Mouse (Mus musculus) limb, embryonic 10.5 days (tissue): ENCODE measurements around the gene Zbtb7a. TPM values are rescaled to one million over a fixed set of nuclear protein-coding genes. Genes with fewer than 3 reads are reported as not detected.
A peak's percentile ranks its signal among the peaks of the same experiment; 100 is the strongest.

Source experiments
- DNase-seq: peaks from one replicate; pipeline ENCODE4 v3.0.0-alpha.2; 2017; ENCODE audit warnings: low spot score
- H3K27ac ChIP-seq: fragments of 300-500 bp; sonication (generic); 2 replicates; pipeline ENCODE4 v1.5.1; 2016; ENCODE audit warnings: mild to moderate bottlenecking
- H3K27me3 ChIP-seq: fragments of 300-500 bp; sonication (generic); 2 replicates; pipeline ENCODE4 v1.6.1; 2016; ENCODE audit warnings: low read depth, mild to moderate bottlenecking; ENCODE audit not compliant: poor library complexity, severe bottlenecking
- H3K36me3 ChIP-seq: fragments of 300-500 bp; sonication (generic); 2 replicates; pipeline ENCODE4 v1.6.1; 2016; ENCODE audit warnings: mild to moderate bottlenecking, moderate library complexity
- H3K4me1 ChIP-seq: fragments of 300-500 bp; sonication (generic); 2 replicates; pipeline ENCODE4 v1.6.1; 2016
- H3K4me3 ChIP-seq: fragments of 300-500 bp; sonication (generic); 2 replicates; pipeline ENCODE4 v1.5.1; 2016; ENCODE audit warnings: mild to moderate bottlenecking, moderate library complexity
- H3K9me3 ChIP-seq: fragments of 300-500 bp; sonication (generic); replicated peaks from 2 replicates; pipeline ENCODE4 v1.6.1; 2016; ENCODE audit warnings: mild to moderate bottlenecking
- WGBS: fragments of 180-500 bp; shearing (Covaris S2); methylation state at CpG from one replicate; pipeline ENCODE4 v1.1.7; 2016; 5-methylcytosine and 5-hydroxymethylcytosine counted together
- polyA plus RNA-seq: library from polyadenylated mRNA; unstranded; fragments of >200 nt; fragmentation: Nextera tagmentation; extraction: Ambion mirVana; gene quantifications from 2 replicates; pipeline ENCODE4 v1.2.1, GENCODE M21; 2016

The Zbtb7a gene
- polyA plus RNA-seq: 9.6 and 11.7 TPM in 2 replicates

DNA sequence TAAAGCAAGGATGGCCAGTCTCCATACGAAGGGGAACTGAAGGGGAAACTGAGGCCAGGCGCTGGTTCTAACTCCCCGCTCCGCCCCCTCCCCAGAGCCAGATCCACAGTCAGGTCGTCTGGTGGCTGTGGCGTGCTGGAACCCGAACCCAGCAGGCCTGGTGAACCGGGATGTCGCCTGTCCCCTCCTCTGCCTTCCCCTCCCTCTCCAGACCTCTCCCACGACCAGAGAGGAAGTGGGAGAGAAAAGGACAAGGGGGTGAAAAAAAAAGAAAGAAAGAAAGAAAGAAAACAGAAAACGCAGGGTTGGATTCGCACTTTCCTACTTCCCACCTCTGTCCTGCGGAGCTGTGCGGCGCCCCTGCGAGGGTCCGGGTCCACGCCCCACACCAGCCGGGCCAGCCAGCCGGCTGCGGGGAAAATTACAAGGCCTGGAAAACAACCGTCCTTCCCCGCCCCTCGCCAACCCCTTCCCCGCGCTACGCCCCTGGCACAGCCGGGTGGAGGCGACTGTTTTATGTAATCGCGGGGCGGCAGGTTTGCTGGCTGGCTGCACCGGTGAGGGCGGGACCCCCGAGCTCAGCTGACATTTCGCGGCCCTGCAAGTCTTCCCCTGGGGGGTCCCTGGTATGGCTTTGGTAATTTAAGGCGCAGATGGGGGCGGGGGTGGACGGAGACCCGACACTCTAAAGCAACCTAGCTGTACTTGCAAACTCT, at the start of gene Zbtb7a:
TSS of gene Zbtb7a (plus strand) at position 255 of the 716 bp plus-strand sequence.
- 0 out of 2 replicates have a peak, but pooled peaks cover 5% of the 10 kb centered on the region for H3K36me3 ChIP-seq
- peaks cover 52% of the 10 kb centered on the region for H3K4me1 ChIP-seq
- peak within 1 kb of the TSS; percentile 91 for H3K4me3 ChIP-seq
- H3K9me3 ChIP-seq: no peaks in the 10 kb centered on the region
- H3K27ac ChIP-seq: peak within 1 kb of the TSS; percentile 98
- DNase-seq: peak; percentile 73
- H3K27me3 ChIP-seq: peaks cover 45% of the 10 kb centered on the region
- whole genome bisulfite sequencing: 1% methylated on average over 41 of the region's 41 CpGs

GRCm38 (mm10) chr10:81087021-81087420, 48.0 kb upstream of the Zbtb7a start:
- Histone ChIP-seq H3K4me3 (no peak overlapping the region), H3K27me3 (no peaks in the 10 kb centered on the region), H3K9me3 (no peaks in the 10 kb centered on the region), H3K36me3 (peaks cover 16% of the 10 kb centered on the region), H3K27ac (no peak overlapping the region), H3K4me1 (peaks cover 14% of the 10 kb centered on the region)
- DNase-seq: no peak
- WGBS: 52% methylated on average over 2 of the region's 2 CpGs

DNA sequence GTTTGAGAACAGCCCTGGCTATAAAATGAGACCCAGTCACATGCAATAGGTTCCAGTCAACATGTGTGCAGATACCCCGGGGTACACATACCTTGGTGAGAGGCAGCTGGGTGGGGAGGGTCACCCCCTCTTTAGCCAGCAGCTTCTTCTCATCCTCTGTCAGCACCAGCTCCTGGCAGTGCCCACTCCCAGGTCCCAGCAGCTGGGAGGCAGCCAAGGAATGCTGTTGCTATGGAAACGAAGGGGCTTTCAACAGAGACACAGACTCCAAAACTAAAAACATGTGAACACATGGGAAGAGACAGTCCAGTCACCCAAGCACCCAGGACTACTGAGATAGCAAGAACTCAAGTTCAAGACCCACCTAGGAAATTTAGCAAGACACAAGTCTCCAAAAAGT, 45.8 kb upstream of the Zbtb7a start:
- H3K27ac ChIP-seq: 0 out of 2 replicates have a peak overlapping the region, but pooled peaks have one; percentile 30
- 70% methylated on average over 2 of the region's 2 CpGs for WGBS

GRCm38 (mm10) chr10:81090621-81091020, 44.4 kb upstream of the Zbtb7a start:
- Histone ChIP-seq H3K4me1 (peaks cover 15% of the 10 kb centered on the region), H3K9me3 (no peaks in the 10 kb centered on the region), H3K4me3 (no peak overlapping the region), H3K36me3 (no peaks in the 10 kb centered on the region), H3K27ac (no peak overlapping the region), H3K27me3 (0 out of 2 replicates have a peak, but pooled peaks cover 4% of the 10 kb centered on the region)
- no peak for DNase-seq
- WGBS: 71% methylated on average over 7 of the region's 7 CpGs

More for the DNA sequence above, 45.8 kb upstream of the Zbtb7a start:
- Histone ChIP-seq H3K27me3 (0 out of 2 replicates have a peak, but pooled peaks cover 4% of the 10 kb centered on the region), H3K4me3 (no peak overlapping the region), H3K4me1 (peaks cover 14% of the 10 kb centered on the region), H3K9me3 (no peaks in the 10 kb centered on the region), H3K36me3 (no peaks in the 10 kb centered on the region)
- DNase-seq: peak; percentile 48

- Histone ChIP-seq H3K27ac (no peak overlapping the region), H3K9me3 (no peaks in the 10 kb centered on the region), H3K36me3 (no peaks in the 10 kb centered on the region), H3K4me1 (peaks cover 15% of the 10 kb centered on the region), H3K4me3 (no peak overlapping the region), H3K27me3 (0 out of 2 replicates have a peak, but pooled peaks cover 4% of the 10 kb centered on the region)
- DNase-seq: peak; percentile 39
- WGBS: 60% methylated on average over 22 of the region's 22 CpGs
Observed at GRCm38 (mm10) chr10:81092465-81093250, 42.4 kb upstream of the Zbtb7a start.

DNA sequence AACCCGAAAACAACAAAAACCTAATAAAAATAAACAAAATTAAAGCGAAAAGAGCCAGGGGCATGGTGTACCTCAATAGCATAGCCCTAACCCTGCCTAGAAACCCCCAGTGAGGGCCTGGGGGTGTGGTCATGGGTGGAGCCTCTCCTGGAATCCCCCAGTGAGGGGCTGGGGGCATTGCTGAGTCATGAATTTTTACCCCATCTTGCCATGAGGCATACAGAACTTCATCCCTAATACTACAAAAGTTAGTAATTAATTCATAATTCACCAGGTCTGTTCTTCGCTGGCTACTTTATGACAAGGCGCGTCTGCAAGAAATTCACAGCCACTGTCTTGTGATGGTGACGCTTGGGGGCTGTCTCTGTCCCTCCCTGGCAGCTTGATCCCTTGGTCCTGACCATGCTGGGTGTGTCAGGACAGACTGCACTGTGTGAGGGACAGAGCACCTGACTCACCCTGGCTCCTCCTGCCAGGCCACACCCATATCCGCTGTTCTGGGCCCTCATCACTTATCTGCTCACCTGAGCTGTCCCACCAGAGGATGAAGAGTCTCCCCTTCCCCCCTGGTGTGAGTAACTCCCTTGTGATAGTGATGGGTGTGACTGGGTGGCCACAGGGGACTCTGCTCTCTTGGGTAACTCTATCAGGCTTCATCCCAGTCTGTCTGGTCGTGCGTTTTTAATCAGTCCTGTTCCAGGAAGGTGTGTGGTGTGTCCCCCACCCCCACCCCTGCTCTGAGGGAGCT, 39.9 kb upstream of the Zbtb7a start:
- no peak for DNase-seq
- H3K27ac ChIP-seq: no peak overlapping the region
- 65% methylated on average over 9 of the region's 9 CpGs for WGBS

GRCm38 (mm10) chr10:81105565-81106112, 29.4 kb upstream of the Zbtb7a start, which contains the start of gene Map2k2:
Gene Map2k2, plus strand, starts transcription at chr10:81105915.
- H3K27me3 ChIP-seq: no peaks in the 10 kb centered on the region
- no peaks in the 10 kb centered on the region for H3K9me3 ChIP-seq
- under 1% methylated on average over 56 of the region's 56 CpGs for WGBS

More for the DNA sequence above, 39.9 kb upstream of the Zbtb7a start:
- H3K4me1 ChIP-seq: 0 out of 2 replicates have a peak, but pooled peaks cover 4% of the 10 kb centered on the region
- H3K27me3 ChIP-seq: 0 out of 2 replicates have a peak, but pooled peaks cover 4% of the 10 kb centered on the region
- no peak overlapping the region for H3K4me3 ChIP-seq
- no peaks in the 10 kb centered on the region for H3K36me3 ChIP-seq
- no peaks in the 10 kb centered on the region for H3K9me3 ChIP-seq

DNA sequence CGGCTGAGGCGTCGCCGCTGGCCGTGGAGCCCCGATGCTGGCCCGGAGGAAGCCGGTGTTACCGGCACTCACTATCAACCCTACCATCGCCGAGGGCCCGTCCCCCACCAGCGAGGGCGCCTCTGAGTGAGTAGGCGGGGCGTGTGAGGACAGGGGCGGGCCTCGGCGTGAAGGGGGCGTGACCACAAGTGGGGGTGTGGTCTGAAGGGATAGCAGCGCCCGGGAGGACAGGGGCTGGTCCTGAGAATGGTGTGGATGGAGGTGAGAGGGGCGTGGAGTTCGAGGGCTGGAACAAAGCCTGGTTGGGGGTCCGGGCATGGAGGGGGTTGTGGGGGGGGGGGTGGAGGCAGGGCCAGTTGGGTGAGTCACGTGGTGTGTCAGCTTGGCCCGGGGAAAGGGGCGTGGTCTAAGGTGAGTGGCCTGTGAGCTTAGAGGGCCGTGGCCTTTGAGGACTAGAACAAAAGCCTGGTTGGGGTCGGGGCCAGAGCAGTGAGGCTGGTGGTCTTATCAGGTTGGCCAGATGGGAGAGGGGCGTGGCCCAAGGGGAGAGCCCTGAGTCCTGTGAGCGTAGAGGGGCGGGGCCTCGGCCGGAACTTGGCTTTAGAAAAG, 28.8 kb upstream of the Zbtb7a start:
- Histone ChIP-seq H3K36me3 (peaks cover 44% of the 10 kb centered on the region), H3K27me3 (no peaks in the 10 kb centered on the region), H3K27ac (peak overlapping the region; percentile 98), H3K4me1 (peaks cover 23% of the 10 kb centered on the region), H3K9me3 (no peaks in the 10 kb centered on the region), H3K4me3 (peak overlapping the region; percentile 90)
- WGBS: under 1% methylated on average over 35 of the region's 35 CpGs
- peak; percentile 93 for DNase-seq

More at GRCm38 (mm10) chr10:81105565-81106112, 29.4 kb upstream of the Zbtb7a start, which contains the start of gene Map2k2:
- Histone ChIP-seq H3K4me3 (peak within 1 kb of the TSS; percentile 90), H3K4me1 (peaks cover 23% of the 10 kb centered on the region), H3K36me3 (peaks cover 39% of the 10 kb centered on the region), H3K27ac (peak within 1 kb of the TSS; percentile 98)
- peak; percentile 98 for DNase-seq

GRCm38 (mm10) chr10:81112946-81113345, 22.1 kb upstream of the Zbtb7a start:
- H3K36me3 ChIP-seq: peaks cover 98% of the 10 kb centered on the region
- no peak overlapping the region for H3K4me3 ChIP-seq
- no peak for DNase-seq
- WGBS: 94% methylated on average over 6 of the region's 6 CpGs
- no peaks in the 10 kb centered on the region for H3K9me3 ChIP-seq
- no peak overlapping the region for H3K27ac ChIP-seq
- no peaks in the 10 kb centered on the region for H3K27me3 ChIP-seq
- H3K4me1 ChIP-seq: no peaks in the 10 kb centered on the region

GRCm38 (mm10) chr10:81119625-81120024, 15.4 kb upstream of the Zbtb7a start:
- peaks cover 98% of the 10 kb centered on the region for H3K36me3 ChIP-seq
- no peaks in the 10 kb centered on the region for H3K9me3 ChIP-seq
- no peaks in the 10 kb centered on the region for H3K27me3 ChIP-seq
- H3K27ac ChIP-seq: no peak overlapping the region
- no peaks in the 10 kb centered on the region for H3K4me1 ChIP-seq
- WGBS: 93% methylated on average over 10 of the region's 10 CpGs
- DNase-seq: no peak
- H3K4me3 ChIP-seq: no peak overlapping the region

- WGBS: 86% methylated on average over 7 of the region's 7 CpGs
- Histone ChIP-seq H3K4me1 (no peaks in the 10 kb centered on the region), H3K9me3 (no peaks in the 10 kb centered on the region), H3K4me3 (no peak overlapping the region), H3K36me3 (peaks cover 92% of the 10 kb centered on the region), H3K27ac (no peak overlapping the region), H3K27me3 (no peaks in the 10 kb centered on the region)
- DNase-seq: no peak
Observed at GRCm38 (mm10) chr10:81120650-81121049, 14.4 kb upstream of the Zbtb7a start.

- H3K4me1 ChIP-seq: peaks cover 4% of the 10 kb centered on the region; the same call in 1 of the 2 replicates
- H3K4me3 ChIP-seq: no peak overlapping the region
- no peak for DNase-seq
- H3K36me3 ChIP-seq: peaks cover 71% of the 10 kb centered on the region
- WGBS: 95% methylated on average over 2 of the region's 2 CpGs
- H3K27me3 ChIP-seq: peaks cover 9% of the 10 kb centered on the region
- no peak overlapping the region for H3K27ac ChIP-seq
- no peaks in the 10 kb centered on the region for H3K9me3 ChIP-seq
Observed at GRCm38 (mm10) chr10:81122889-81123288, 12.1 kb upstream of the Zbtb7a start.
